Mouse (Mus musculus) cortical plate, adult 2 months (tissue): ENCODE measurements around the gene Gria3.

Source experiments
- CTCF ChIP-seq: fragments of 200-500 bp; IDR thresholded peaks from 2 replicates; pipeline ENCODE4 v1.5.1; 2011; ENCODE audit warnings: mild to moderate bottlenecking, control low read depth, low read length; ENCODE audit not compliant: insufficient read depth; ENCODE audit errors: extremely low read depth
- POLR2A ChIP-seq: fragments of 200-500 bp; IDR thresholded peaks from 2 replicates; pipeline ENCODE4 v1.6.1; 2011; ENCODE audit warnings: mild to moderate bottlenecking, low read length, control low read depth; ENCODE audit not compliant: insufficient read depth; ENCODE audit errors: extremely low read depth

GRCm38 (mm10) chrX:41505371-41505770, 104.7 kb downstream of the Gria3 start:
- TF ChIP-seq CTCF (no peak), POLR2A (no peak)
